Mouse (Mus musculus): Measurements from ENCODE around the gene G430095P16Rik. TPM values are rescaled to one million over a fixed set of nuclear protein-coding genes. Genes with fewer than 3 reads are reported as not detected.
A peak's percentile ranks its signal among the peaks of the same experiment; 100 is the strongest.

G430095P16Rik gene
- polyA plus RNA-seq, 2 experiments from 2014 or later = 20.2 to 37.5 TPM

DNA sequence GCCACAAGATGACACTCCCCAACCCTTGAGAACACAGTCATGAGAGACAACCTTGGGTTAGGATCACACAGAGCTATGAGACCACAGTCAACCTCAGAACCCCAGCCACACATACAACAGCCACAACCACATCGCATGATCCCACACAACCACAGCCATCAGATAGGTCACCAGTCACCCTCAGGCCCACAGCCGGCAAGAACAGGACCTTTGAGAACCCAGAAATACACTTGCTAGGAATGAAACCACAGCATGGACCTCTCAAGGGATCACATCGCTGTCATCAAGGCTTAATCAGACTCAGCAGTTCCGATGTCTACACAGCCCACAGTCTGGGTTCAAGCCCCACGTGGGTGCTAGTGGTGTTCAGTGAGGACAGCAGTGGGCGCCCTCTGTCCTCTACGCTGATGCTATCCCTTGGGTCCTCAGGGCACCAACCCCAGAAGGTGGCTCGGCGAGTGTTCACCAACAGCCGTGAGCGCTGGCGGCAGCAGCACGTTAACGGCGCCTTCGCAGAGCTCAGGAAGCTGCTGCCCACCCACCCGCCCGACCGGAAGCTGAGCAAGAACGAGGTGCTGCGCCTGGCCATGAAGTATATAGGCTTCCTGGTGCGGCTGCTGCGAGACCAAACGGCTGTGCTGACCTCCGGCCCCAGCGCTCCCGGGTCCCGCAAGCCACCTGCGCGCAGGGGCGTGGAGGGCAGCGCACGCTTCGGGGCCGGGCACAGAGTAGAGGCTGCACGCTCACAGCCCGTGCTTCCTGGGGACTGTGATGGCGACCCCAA, 19.1 kb upstream of the G430095P16Rik start:
- peak; percentile 36 for ATAC-seq

DNA sequence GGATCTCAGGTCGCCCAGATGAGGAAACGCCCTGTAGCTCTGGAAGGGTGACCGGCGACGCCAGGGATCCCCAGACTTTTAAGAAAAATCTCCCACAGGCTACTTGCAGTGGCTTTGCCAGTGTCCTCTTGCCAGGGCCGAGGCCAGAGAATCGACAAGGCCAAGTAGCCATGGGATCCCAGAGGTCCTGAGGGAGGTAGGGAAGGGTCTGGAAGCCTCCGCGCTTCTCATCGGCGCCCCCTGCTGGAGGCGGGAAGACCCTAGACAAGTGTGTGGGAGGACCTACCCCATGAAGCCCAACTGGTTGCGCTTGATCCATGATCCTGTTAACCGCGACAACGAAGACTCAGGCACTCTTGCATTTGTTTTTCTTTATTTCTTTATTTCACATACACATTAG, 18.5 kb upstream of the G430095P16Rik start:
- ATAC-seq = peak; percentile 55

DNA sequence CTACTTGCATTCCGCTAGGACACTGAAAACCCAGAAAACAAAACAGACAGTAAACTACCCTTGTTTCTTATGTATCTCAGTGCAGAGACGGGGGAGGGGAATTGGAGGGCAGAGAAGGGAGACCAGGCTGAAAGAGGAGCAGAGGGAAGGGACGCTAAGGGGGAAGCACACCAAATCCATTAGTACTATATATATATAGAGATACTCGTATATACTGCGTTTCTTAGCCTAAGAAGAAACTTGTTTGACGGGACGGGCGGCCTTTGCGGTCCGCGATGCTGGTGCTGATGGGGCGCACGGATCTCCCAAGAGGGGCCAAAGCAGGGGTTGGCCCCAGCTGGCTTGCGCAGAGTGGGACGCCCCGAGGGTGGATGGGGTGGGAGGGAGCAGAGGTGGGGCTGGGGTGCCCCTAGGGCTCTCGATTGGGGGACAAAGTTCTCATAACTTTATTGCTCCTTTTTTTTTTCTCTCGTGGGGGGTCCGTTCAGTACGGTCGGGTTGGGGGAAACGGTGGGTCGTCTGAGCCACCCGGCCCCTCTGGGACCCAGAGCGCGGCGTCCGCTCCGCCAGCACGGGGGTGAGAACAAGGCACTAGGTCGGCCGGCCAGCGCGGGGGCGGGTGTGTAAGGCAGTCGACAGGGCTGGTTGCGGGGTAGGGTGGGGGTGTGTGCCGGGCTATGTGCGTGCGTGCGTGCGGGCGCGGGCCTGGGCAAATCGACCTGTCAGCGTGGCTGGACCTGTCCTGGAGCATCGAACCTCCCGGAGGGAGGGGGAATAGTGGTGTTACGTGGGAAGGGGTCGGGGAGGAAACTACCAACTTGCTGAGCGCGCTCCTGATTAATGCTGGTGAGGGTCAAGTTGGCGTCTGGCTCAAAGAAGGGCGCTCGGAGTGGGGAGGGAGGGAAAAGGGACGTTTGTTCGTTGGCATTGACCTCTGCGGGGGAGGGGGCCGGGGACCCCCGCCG, 17.7 kb upstream of the G430095P16Rik start:
- no peak for ATAC-seq

GRCm38 (mm10) chr8:84705960-84706359, 16.8 kb upstream of the G430095P16Rik start:
- no peak for ATAC-seq

- no peak for ATAC-seq
Measured at GRCm38 (mm10) chr8:84706610-84707266, 16.1 kb upstream of the G430095P16Rik start.

- ATAC-seq = no peak
Measured at GRCm38 (mm10) chr8:84707267-84707883, 15.4 kb upstream of the G430095P16Rik start.

- ATAC-seq = no peak
Measured at GRCm38 (mm10) chr8:84708071-84708541, 14.7 kb upstream of the G430095P16Rik start.

- ATAC-seq = peak; percentile 59
Measured at GRCm38 (mm10) chr8:84708774-84709475, 13.9 kb upstream of the G430095P16Rik start.

DNA sequence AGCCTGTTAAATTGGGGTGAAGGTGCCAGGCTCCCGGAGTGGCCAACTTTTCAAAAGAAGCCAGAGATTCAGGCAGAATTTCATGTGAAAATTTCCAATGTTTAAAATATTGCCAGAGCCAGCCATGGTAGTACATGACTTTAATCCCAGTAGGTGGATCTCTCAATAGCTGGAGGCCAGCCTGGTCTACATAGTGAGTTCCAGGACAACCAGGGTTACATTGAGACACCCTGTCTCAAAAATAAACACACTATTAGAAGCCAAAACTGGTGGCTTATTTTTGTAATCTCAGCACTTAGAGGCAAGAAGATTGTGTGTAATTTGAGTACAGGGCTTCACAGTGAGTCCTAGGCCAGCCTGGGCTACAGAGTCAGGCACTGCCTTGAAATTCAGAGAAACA, 12.9 kb upstream of the G430095P16Rik start:
- ATAC-seq = no peak

DNA sequence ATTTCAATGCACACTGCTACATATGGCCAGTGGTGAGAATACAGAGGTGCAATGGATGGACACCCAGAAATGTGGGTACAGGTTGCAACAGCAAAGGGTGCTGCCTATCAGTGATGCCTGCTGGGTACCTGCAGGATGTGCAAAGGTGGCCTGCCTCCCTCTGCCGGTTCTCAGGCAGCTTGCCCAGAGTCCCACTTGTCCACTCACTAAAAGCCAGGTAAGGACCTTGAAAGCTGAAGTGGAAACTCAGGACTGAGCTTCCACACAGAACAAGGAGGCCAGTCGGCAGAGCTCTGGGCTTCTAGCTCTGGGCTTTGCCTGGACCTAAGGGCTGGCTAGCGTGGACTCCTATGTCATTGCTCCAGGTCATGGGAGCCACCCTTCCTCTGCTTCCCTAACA, 11.5 kb upstream of the G430095P16Rik start:
- ATAC-seq = no peak

DNA sequence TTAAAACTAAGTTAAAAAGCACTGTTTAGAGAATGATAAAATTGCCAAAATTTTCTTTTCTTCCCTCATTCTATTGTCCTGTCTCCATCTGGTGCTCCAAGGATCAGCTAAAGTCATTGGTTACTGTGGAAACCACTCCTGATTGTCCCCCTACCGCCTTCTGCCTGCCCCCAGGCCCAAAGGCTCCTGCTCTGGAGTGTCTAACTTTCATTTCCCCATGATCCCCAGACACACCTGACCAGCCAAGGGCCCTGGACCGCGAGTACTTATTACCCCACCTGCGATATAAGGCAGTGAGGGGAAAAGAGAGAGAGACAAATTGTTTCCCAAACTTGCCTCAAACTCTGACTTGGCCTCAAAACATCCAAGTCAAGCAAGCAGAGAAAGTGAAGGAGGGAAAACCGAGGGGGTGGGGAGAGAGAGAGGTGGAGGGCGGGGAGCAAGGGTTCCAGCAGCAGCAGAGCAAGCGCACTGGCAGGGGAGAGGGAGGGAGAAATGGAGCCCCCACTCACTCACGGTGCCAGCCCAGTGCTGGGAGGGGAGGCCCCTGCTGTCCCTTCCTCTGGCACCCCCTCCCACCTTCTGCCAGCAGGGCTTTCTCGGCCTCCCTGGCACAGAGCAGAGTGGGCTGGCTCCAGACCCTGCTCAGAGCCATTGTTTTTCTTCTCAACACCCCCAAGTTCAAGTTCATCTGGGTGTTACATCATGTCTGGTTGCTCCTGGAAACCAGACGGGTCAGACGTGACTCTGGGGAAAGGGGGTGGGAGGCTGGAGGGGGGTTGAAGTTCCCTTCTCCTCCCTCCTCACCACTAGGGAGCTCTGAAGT, 10.7 kb upstream of the G430095P16Rik start:
- ATAC-seq = no peak

DNA sequence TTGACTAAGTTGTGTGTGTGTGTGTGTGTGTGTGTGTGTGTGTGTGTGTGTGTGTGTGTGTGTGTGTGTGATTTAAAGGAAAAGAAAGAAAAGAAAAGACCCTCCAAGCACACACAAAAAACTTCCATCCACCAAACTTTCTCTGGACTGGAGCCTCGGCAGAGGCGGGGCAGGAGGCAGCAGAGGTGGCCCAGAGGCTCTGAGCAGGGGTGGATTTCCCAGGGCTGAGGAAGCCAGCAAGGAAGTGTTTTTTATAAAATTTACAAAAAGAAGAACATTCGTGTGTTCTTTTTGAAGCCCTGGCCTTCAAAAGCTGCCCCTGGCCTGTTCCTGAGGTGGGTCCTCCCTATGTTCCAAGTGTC, 10.1 kb upstream of the G430095P16Rik start:
- ATAC-seq = no peak

DNA sequence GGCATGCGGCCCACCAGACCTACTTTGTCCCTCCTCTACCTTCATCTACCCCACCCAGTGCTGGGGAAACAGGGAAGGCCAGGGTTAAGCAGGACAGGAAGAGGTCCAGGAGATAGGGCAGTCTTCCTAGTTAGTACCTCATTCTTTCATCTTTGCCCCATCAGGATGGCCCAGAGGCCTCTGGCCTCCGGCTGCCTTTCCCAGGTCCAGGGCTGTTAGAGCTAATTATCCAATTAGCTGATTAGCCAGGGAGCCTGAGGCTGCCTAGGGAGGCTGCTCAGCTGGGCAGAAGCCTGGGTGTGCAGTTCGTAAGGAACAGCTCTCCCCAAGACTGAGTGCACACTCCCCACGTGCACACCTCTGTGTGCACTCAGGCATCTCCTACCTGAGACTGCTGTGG, 9.4 kb upstream of the G430095P16Rik start:
- no peak for ATAC-seq

- no peak for ATAC-seq
Measured at GRCm38 (mm10) chr8:84714161-84714560, 8.6 kb upstream of the G430095P16Rik start.

- no peak for ATAC-seq
Measured at GRCm38 (mm10) chr8:84715893-84716468, 6.8 kb upstream of the G430095P16Rik start.

DNA sequence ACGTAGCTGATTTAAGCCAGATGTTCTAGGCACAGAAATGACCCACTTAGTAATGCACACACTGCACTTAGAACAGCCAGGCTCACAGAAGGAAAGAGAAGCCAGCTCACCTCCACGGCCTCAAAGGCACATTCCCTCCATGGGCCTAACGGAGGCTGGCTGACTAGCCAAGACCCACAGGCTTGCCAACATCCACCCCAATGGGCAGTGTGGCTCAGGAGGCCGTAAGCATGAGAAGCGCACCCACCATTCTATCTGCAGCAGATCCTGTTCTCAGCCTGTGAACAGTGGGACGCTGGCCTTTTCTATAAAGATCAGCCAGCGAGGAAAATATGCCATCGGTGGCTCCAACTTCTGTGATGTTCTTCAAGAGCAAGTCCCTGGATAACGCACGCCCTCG, 6.0 kb upstream of the G430095P16Rik start:
- ATAC-seq = no peak

GRCm38 (mm10) chr8:84718476-84718875, 4.3 kb upstream of the G430095P16Rik start:
- ATAC-seq = no peak

DNA sequence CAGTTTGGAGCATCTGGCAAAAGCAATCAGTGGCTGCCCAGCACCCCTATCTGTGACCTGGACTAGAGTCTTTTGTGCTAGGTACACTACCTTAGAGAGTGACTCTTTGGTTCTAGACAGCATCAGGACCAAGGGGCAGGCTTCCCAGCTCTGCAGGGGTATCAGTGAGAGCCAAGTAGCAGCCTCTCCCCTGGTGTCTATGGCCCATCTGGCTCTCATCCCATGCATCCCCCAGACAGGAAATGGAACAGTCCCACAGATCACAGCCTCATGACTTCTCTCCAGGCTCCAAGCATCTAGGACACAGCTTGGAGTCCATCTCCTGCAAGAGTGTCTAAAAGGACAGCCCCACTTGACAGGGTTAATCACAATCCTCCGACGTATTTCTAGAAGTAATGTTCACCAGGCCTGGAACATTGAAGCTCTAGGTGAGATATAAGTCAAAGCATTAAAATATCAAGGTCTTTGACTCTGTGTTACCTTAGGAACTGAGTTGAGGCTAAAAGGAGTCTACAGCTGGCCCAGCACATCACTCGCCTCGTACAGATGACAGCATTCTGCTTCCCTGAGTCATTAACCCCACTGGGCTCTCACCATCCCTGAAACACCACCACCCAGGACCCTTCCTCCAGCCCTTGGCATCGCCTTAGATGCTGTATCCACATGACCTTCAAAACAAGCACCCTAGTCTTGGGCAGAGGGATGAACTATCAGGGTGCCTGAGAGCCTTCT, 3.7 kb upstream of the G430095P16Rik start:
- no peak for ATAC-seq

DNA sequence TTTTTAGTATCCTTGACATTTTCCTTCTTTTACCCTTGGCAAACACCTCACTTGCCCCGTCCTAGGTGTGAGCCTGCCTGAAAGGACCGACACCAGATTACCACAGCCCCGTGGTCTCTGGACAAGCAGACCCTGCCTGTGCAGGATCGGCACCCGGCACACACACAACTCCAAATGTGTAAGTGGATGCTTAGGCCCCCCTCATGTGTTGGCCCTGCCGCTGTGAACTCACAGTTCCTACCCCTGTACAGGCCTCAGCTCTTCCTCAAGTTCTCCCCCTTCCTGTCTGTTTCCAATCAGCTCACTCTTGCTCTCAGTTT, 317 bp upstream of the G430095P16Rik start:
- ATAC-seq = no peak

DNA sequence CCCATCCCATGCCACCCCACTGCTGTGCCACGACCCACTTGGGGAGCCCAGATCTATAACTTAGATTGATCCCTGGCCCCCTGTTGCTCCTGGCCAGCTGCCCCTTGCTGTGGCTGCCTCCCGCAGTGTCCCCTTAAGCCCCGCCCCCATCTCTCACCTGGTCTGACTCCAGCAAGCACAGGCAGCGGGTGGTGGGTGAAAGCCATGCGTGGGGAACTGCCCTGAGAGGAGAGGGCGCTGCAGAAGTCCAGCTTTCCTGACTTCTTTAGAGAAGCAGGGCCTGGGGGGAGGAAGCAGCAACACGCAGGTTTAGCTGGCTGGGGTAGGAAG, 729 bp downstream of the G430095P16Rik start:
- ATAC-seq = no peak
